Mouse (Mus musculus): Measurements from ENCODE around the gene Crkl. TPM values are rescaled to one million over a fixed set of nuclear protein-coding genes. Genes with fewer than 3 reads are reported as not detected.

Crkl gene
- polyA plus RNA-seq, 1 experiment, result 47.3 TPM

GRCm38 (mm10) chr16:17527606-17528005 lies 75.8 kb downstream of the Crkl start:
- Histone ChIP-seq H3K4me1 (ENCODE audit: control insufficient read depth, insufficient read depth, insufficient read length, low read length) (peaks cover 13% of the 10 kb centered on the region), H3K4me3 (ENCODE audit: low read depth, low read length) (no peak overlapping the region), H3K27me3 (ENCODE audit: control insufficient read depth, insufficient read depth, low read length) (no peaks in the 10 kb centered on the region), H3K27ac (ENCODE audit: insufficient read depth, low read depth, low read length) (no peak overlapping the region), H3K36me3 (ENCODE audit: control insufficient read depth, insufficient read depth, low read length) (peaks cover 46% of the 10 kb centered on the region)
- TF ChIP-seq POLR2A (IDR thresholded peaks at IDR 0.05; ENCODE audit: low read depth, low read length), result no peak
- no peak for TF ChIP-seq CTCF (IDR thresholded peaks at IDR 0.05; ENCODE audit: extremely low read depth, insufficient read length, insufficient replicate concordance, low read depth, low read length)

- WGBS, result 88% methylated on average over 13 of the region's 13 CpGs
- Histone ChIP-seq H3K36me3 (ENCODE audit: control insufficient read depth, insufficient read depth, low read length) (peaks cover 40% of the 10 kb centered on the region), H3K4me1 (ENCODE audit: control insufficient read depth, insufficient read depth, insufficient read length, low read length) (peaks cover 14% of the 10 kb centered on the region)
Measured at GRCm38 (mm10) chr16:17528276-17528675, 76.5 kb downstream of the Crkl start.

GRCm38 (mm10) chr16:17529981-17530586 lies 78.3 kb downstream of the Crkl start:
- peak overlapping the region; percentile 63 for H3K27ac ChIP-seq (ENCODE audit: insufficient read depth, low read depth, low read length)
- peaks cover 28% of the 10 kb centered on the region for H3K36me3 ChIP-seq (ENCODE audit: control insufficient read depth, insufficient read depth, low read length)
- WGBS, result 10% methylated on average over 17 of the region's 17 CpGs
- H3K27me3 ChIP-seq (ENCODE audit: control insufficient read depth, insufficient read depth, low read length), result no peaks in the 10 kb centered on the region
- H3K4me3 ChIP-seq (ENCODE audit: low read depth, low read length), result peak overlapping the region; percentile 71
- peaks cover 14% of the 10 kb centered on the region for H3K4me1 ChIP-seq (ENCODE audit: control insufficient read depth, insufficient read depth, insufficient read length, low read length)
- TF ChIP-seq CTCF (IDR thresholded peaks at IDR 0.05; ENCODE audit: extremely low read depth, insufficient read length, insufficient replicate concordance, low read depth, low read length), result no peak
- TF ChIP-seq POLR2A (IDR thresholded peaks at IDR 0.05; ENCODE audit: low read depth, low read length), result no peak

More at GRCm38 (mm10) chr16:17528276-17528675, 76.5 kb downstream of the Crkl start:
- H3K27me3 ChIP-seq (ENCODE audit: control insufficient read depth, insufficient read depth, low read length), result no peaks in the 10 kb centered on the region
- no peak overlapping the region for H3K4me3 ChIP-seq (ENCODE audit: low read depth, low read length)
- H3K27ac ChIP-seq (ENCODE audit: insufficient read depth, low read depth, low read length), result no peak overlapping the region
- TF ChIP-seq POLR2A (IDR thresholded peaks at IDR 0.05; ENCODE audit: low read depth, low read length) (no peak), CTCF (IDR thresholded peaks at IDR 0.05; ENCODE audit: extremely low read depth, insufficient read length, insufficient replicate concordance, low read depth, low read length) (no peak)

- under 1% methylated on average over 67 of the region's 67 CpGs for WGBS
- Histone ChIP-seq H3K36me3 (ENCODE audit: control insufficient read depth, insufficient read depth, low read length) (peaks cover 22% of the 10 kb centered on the region), H3K4me3 (ENCODE audit: low read depth, low read length) (peak within 1 kb of the TSS; percentile 71), H3K4me1 (ENCODE audit: control insufficient read depth, insufficient read depth, insufficient read length, low read length) (peaks cover 11% of the 10 kb centered on the region), H3K27ac (ENCODE audit: insufficient read depth, low read depth, low read length) (peak within 1 kb of the TSS; percentile 75), H3K27me3 (ENCODE audit: control insufficient read depth, insufficient read depth, low read length) (no peaks in the 10 kb centered on the region)
- TF ChIP-seq CTCF (IDR thresholded peaks at IDR 0.05; ENCODE audit: extremely low read depth, insufficient read length, insufficient replicate concordance, low read depth, low read length) (no peak), POLR2A (IDR thresholded peaks at IDR 0.05; ENCODE audit: low read depth, low read length) (peak; percentile 67; the same call in 1 of the 2 replicates)
Measured at GRCm38 (mm10) chr16:17530640-17531288, 79.0 kb downstream of the Crkl start, which contains the start of gene Thap7. Gene Thap7, minus strand, starts transcription at chr16:17531136.

GRCm38 (mm10) chr16:17532271-17532670 lies 80.5 kb downstream of the Crkl start:
- 0 out of 2 replicates have a peak overlapping the region, but pooled peaks have one; percentile 18 for H3K27ac ChIP-seq (ENCODE audit: insufficient read depth, low read depth, low read length)
- H3K4me3 ChIP-seq (ENCODE audit: low read depth, low read length), result no peak overlapping the region
- WGBS, result 50% methylated on average over 4 of the region's 4 CpGs

GRCm38 (mm10) chr16:17532676-17533329 lies 81.0 kb downstream of the Crkl start:
- peaks cover 10% of the 10 kb centered on the region for H3K36me3 ChIP-seq (ENCODE audit: control insufficient read depth, insufficient read depth, low read length)
- H3K4me3 ChIP-seq (ENCODE audit: low read depth, low read length), result no peak overlapping the region
- no peaks in the 10 kb centered on the region for H3K27me3 ChIP-seq (ENCODE audit: control insufficient read depth, insufficient read depth, low read length)
- WGBS, result 41% methylated on average over 14 of the region's 14 CpGs
- peak overlapping the region; percentile 18; the same call in 1 of the 2 replicates for H3K27ac ChIP-seq (ENCODE audit: insufficient read depth, low read depth, low read length)
- TF ChIP-seq CTCF (IDR thresholded peaks at IDR 0.05; ENCODE audit: extremely low read depth, insufficient read length, insufficient replicate concordance, low read depth, low read length) (no peak), POLR2A (IDR thresholded peaks at IDR 0.05; ENCODE audit: low read depth, low read length) (no peak)
- H3K4me1 ChIP-seq (ENCODE audit: control insufficient read depth, insufficient read depth, insufficient read length, low read length), result peaks cover 6% of the 10 kb centered on the region

More at GRCm38 (mm10) chr16:17532271-17532670, 80.5 kb downstream of the Crkl start:
- Histone ChIP-seq H3K4me1 (ENCODE audit: control insufficient read depth, insufficient read depth, insufficient read length, low read length) (peaks cover 6% of the 10 kb centered on the region), H3K27me3 (ENCODE audit: control insufficient read depth, insufficient read depth, low read length) (no peaks in the 10 kb centered on the region), H3K36me3 (ENCODE audit: control insufficient read depth, insufficient read depth, low read length) (peaks cover 16% of the 10 kb centered on the region)
- TF ChIP-seq CTCF (IDR thresholded peaks at IDR 0.05; ENCODE audit: extremely low read depth, insufficient read length, insufficient replicate concordance, low read depth, low read length), result peak; percentile 52; the same call in 1 of the 2 replicates
- TF ChIP-seq POLR2A (IDR thresholded peaks at IDR 0.05; ENCODE audit: low read depth, low read length), result no peak

- H3K4me3 ChIP-seq (ENCODE audit: low read depth, low read length), result no peak overlapping the region
- WGBS, result 94% methylated on average over 3 of the region's 3 CpGs
- no peaks in the 10 kb centered on the region for H3K36me3 ChIP-seq (ENCODE audit: control insufficient read depth, insufficient read depth, low read length)
- H3K27ac ChIP-seq (ENCODE audit: insufficient read depth, low read depth, low read length), result no peak overlapping the region
- H3K27me3 ChIP-seq (ENCODE audit: control insufficient read depth, insufficient read depth, low read length), result no peaks in the 10 kb centered on the region
- no peak for TF ChIP-seq CTCF (IDR thresholded peaks at IDR 0.05; ENCODE audit: extremely low read depth, insufficient read length, insufficient replicate concordance, low read depth, low read length)
- TF ChIP-seq POLR2A (IDR thresholded peaks at IDR 0.05; ENCODE audit: low read depth, low read length), result no peak
- peaks cover 2% of the 10 kb centered on the region; the same call in 1 of the 2 replicates for H3K4me1 ChIP-seq (ENCODE audit: control insufficient read depth, insufficient read depth, insufficient read length, low read length)
Measured at GRCm38 (mm10) chr16:17536584-17536983, 84.8 kb downstream of the Crkl start.

Other genes with a start within 250 kb of the Crkl start
- gene Ube2l3, start 249.3 kb upstream of the Crkl start, polyA plus RNA-seq (2012; rRNA removed), result 24.3 and 62.7 TPM in 2 replicates
- 0.04 and 0.15 TPM in 2 replicates for gene Rimbp3, start 243.4 kb upstream of the Crkl start, polyA plus RNA-seq (2012; rRNA removed)
- 1.7 and 1.8 TPM in 2 replicates for gene Hic2, start 218.4 kb upstream of the Crkl start, polyA plus RNA-seq (2012; rRNA removed)
- 9.3 and 10.6 TPM in 2 replicates for gene Tmem191c, start 175.9 kb upstream of the Crkl start, polyA plus RNA-seq (2012; rRNA removed)
- 0.13 TPM in 1 of 2 replicates, not detected in the other for gene Serpind1, start 120.6 kb upstream of the Crkl start, polyA plus RNA-seq (2012; rRNA removed)
- 3.8 and 7.5 TPM in 2 replicates for gene Snap29, start 46.0 kb upstream of the Crkl start, polyA plus RNA-seq (2012; rRNA removed)
- gene Pi4ka, start 45.7 kb upstream of the Crkl start, polyA plus RNA-seq (2012; rRNA removed), result 19.2 and 56.9 TPM in 2 replicates
- gene Aifm3, start 37.6 kb downstream of the Crkl start, polyA plus RNA-seq (2012; rRNA removed), result 0.60 and 0.67 TPM in 2 replicates
- 130 and 197 TPM in 2 replicates for gene Lztr1, start 56.7 kb downstream of the Crkl start, polyA plus RNA-seq (2012; rRNA removed)
- gene Thap7, start 79.1 kb downstream of the Crkl start, polyA plus RNA-seq (2012; rRNA removed), result 43.1 and 88.8 TPM in 2 replicates
- 0.23 TPM in 1 of 2 replicates, not detected in the other for gene Lrrc74b, start 109.3 kb downstream of the Crkl start, polyA plus RNA-seq (2012; rRNA removed)
- 0.84 and 1.4 TPM in 2 replicates for gene P2rx6, start 109.9 kb downstream of the Crkl start, polyA plus RNA-seq (2012; rRNA removed)
- 13.5 and 13.7 TPM in 2 replicates for gene Slc7a4, start 131.2 kb downstream of the Crkl start, polyA plus RNA-seq (2012; rRNA removed)
- gene Smpd4, start 167.4 kb downstream of the Crkl start, polyA plus RNA-seq (2012; rRNA removed), result 13.6 and 24.3 TPM in 2 replicates
- gene Ccdc74a, start 194.5 kb downstream of the Crkl start, polyA plus RNA-seq (2012; rRNA removed), result 0.39 and 0.76 TPM in 2 replicates